Mouse (Mus musculus) kidney, postnatal 0 days (tissue): Measurements from ENCODE around the gene Ghdc. TPM values are rescaled to one million over a fixed set of nuclear protein-coding genes. Genes with fewer than 3 reads are reported as not detected.

Source experiments
- ATAC-seq: fragments of 200-750 bp; cut with Nextera tagmentation; replicated peaks from 2 replicates; pipeline ENCODE4 v1.8.0; 2017; ENCODE audit warnings: low read depth, moderate number of reproducible peaks, moderate TSS enrichment, moderate library complexity; ENCODE audit not compliant: low FRiP score
- DNase-seq: peaks from one replicate; pipeline ENCODE4 v3.0.0-alpha.2; 2016; ENCODE audit warnings: low spot score
- H3K27ac ChIP-seq: fragments of 300-500 bp; sonication (generic); 2 replicates; pipeline ENCODE4 v1.5.1; 2014; ENCODE audit warnings: mild to moderate bottlenecking
- H3K27me3 ChIP-seq: fragments of 300-500 bp; sonication (generic); 2 replicates; pipeline ENCODE4 v1.6.1; 2014; ENCODE audit warnings: low read length, mixed read lengths; ENCODE audit not compliant: insufficient read depth
- H3K36me3 ChIP-seq: fragments of 300-500 bp; sonication (generic); 2 replicates; pipeline ENCODE4 v1.6.1; 2014; ENCODE audit warnings: low read length, mixed read lengths; ENCODE audit not compliant: insufficient read depth
- H3K4me1 ChIP-seq: fragments of 300-500 bp; sonication (generic); replicated peaks from 2 replicates; pipeline ENCODE4 v1.6.1; 2014; ENCODE audit warnings: antibody characterized with exemption, low read length, mixed read lengths; ENCODE audit not compliant: insufficient read depth
- H3K4me2 ChIP-seq: fragments of 300-500 bp; sonication (generic); 2 replicates; pipeline ENCODE4 v1.6.1; 2014; ENCODE audit warnings: mild to moderate bottlenecking, low read length, moderate library complexity, mixed read lengths
- H3K4me3 ChIP-seq: fragments of 300-500 bp; sonication (generic); replicated peaks from 2 replicates; pipeline ENCODE4 v1.5.1; 2014; ENCODE audit warnings: low read depth, low read length
- H3K9ac ChIP-seq: fragments of 300-500 bp; sonication (generic); 2 replicates; pipeline ENCODE4 v1.6.1; 2014; ENCODE audit warnings: low read depth, low read length
- H3K9me3 ChIP-seq: fragments of 300-500 bp; sonication (generic); replicated peaks from 2 replicates; pipeline ENCODE4 v1.6.1; 2016; ENCODE audit warnings: low read length, inconsistent platforms, mixed read lengths
- CTCF ChIP-seq: IDR thresholded peaks from 2 replicates; pipeline ENCODE4 v1.5.1; 2016; ENCODE audit warnings: antibody characterized with exemption, low read depth, mild to moderate bottlenecking, moderate library complexity
- WGBS: fragments of 180-500 bp; shearing (Covaris S2); extraction: QIAGEN DNeasy Blood & Tissue Kit; methylation state at CpG from one replicate; pipeline ENCODE4 v1.1.7; 2014; 5-methylcytosine and 5-hydroxymethylcytosine counted together
- polyA plus RNA-seq: library from polyadenylated mRNA; unstranded; fragments of >200 nt; fragmentation: Nextera tagmentation; extraction: Ambion mirVana; gene quantifications from 2 replicates; pipeline ENCODE4 v1.2.1, GENCODE M21; 2015

The Ghdc gene
- polyA plus RNA-seq, 1 experiment from 2014 or later = 4.8 TPM

GRCm38 (mm10) chr11:100754021-100754692 lies 16.6 kb downstream of the Ghdc start:
- Histone ChIP-seq H3K9ac (no peak overlapping the region), H3K4me1 (no peaks in the 10 kb centered on the region), H3K27me3 (0 out of 2 replicates have a peak, but pooled peaks cover 2% of the 10 kb centered on the region), H3K36me3 (no peaks in the 10 kb centered on the region), H3K4me2 (no peak overlapping the region), H3K4me3 (no peak overlapping the region), H3K27ac (no peak overlapping the region), H3K9me3 (no peaks in the 10 kb centered on the region)
- ATAC-seq (no peak), DNase-seq (no peak)
- TF ChIP-seq CTCF = no peak
- 80% methylated on average over 10 of the region's 12 CpGs for WGBS

GRCm38 (mm10) chr11:100752294-100752693 lies 18.5 kb downstream of the Ghdc start:
- Histone ChIP-seq H3K27me3 (no peaks in the 10 kb centered on the region), H3K4me1 (no peaks in the 10 kb centered on the region), H3K9ac (no peak overlapping the region), H3K27ac (no peak overlapping the region), H3K36me3 (no peaks in the 10 kb centered on the region), H3K4me2 (no peak overlapping the region), H3K4me3 (no peak overlapping the region), H3K9me3 (no peaks in the 10 kb centered on the region)
- no peak for ATAC-seq
- no peak for DNase-seq
- WGBS = 23% methylated on average over 10 of the region's 10 CpGs
- TF ChIP-seq CTCF = no peak

- DNase-seq (no peak), ATAC-seq (no peak)
- WGBS = 90% methylated on average over 16 of the region's 16 CpGs
- Histone ChIP-seq H3K27me3 (no peaks in the 10 kb centered on the region), H3K4me3 (no peak overlapping the region), H3K9me3 (no peaks in the 10 kb centered on the region), H3K4me2 (no peak overlapping the region), H3K27ac (no peak overlapping the region), H3K4me1 (no peaks in the 10 kb centered on the region), H3K9ac (no peak overlapping the region), H3K36me3 (no peaks in the 10 kb centered on the region)
- TF ChIP-seq CTCF = no peak
These were observed 20.6 kb downstream of the Ghdc start for GRCm38 (mm10) chr11:100750127-100750526.

GRCm38 (mm10) chr11:100749469-100749868 lies 21.3 kb downstream of the Ghdc start:
- Histone ChIP-seq H3K27me3 (no peaks in the 10 kb centered on the region), H3K27ac (no peak overlapping the region), H3K9ac (no peak overlapping the region), H3K4me3 (no peak overlapping the region), H3K9me3 (no peaks in the 10 kb centered on the region), H3K36me3 (no peaks in the 10 kb centered on the region), H3K4me2 (no peak overlapping the region), H3K4me1 (no peaks in the 10 kb centered on the region)
- 39% methylated on average over 25 of the region's 25 CpGs for WGBS
- DNase-seq (no peak), ATAC-seq (no peak)
- TF ChIP-seq CTCF = no peak

- Histone ChIP-seq H3K9ac (no peak overlapping the region), H3K27ac (no peak overlapping the region), H3K27me3 (no peaks in the 10 kb centered on the region), H3K4me2 (no peak overlapping the region), H3K9me3 (no peaks in the 10 kb centered on the region), H3K4me3 (no peak overlapping the region), H3K4me1 (no peaks in the 10 kb centered on the region), H3K36me3 (no peaks in the 10 kb centered on the region)
- DNase-seq (no peak), ATAC-seq (no peak)
- 66% methylated on average over 4 of the region's 4 CpGs for WGBS
- TF ChIP-seq CTCF = no peak
These were observed 22.1 kb downstream of the Ghdc start for GRCm38 (mm10) chr11:100748620-100749019.

GRCm38 (mm10) chr11:100747114-100747513 lies 23.6 kb downstream of the Ghdc start:
- no peak for TF ChIP-seq CTCF
- no peak for ATAC-seq
- Histone ChIP-seq H3K4me2 (no peak overlapping the region), H3K27ac (no peak overlapping the region), H3K36me3 (no peaks in the 10 kb centered on the region), H3K4me3 (no peak overlapping the region), H3K9me3 (no peaks in the 10 kb centered on the region), H3K27me3 (no peaks in the 10 kb centered on the region), H3K4me1 (no peaks in the 10 kb centered on the region), H3K9ac (no peak overlapping the region)
- no peak for DNase-seq
- WGBS = 55% methylated on average over 5 of the region's 5 CpGs

GRCm38 (mm10) chr11:100746546-100746945 lies 24.2 kb downstream of the Ghdc start:
- H3K9me3 ChIP-seq = no peaks in the 10 kb centered on the region
- no peak for DNase-seq
- no peak overlapping the region for H3K4me3 ChIP-seq
- WGBS = 75% methylated on average over 10 of the region's 10 CpGs
- TF ChIP-seq CTCF = no peak
- H3K36me3 ChIP-seq = no peaks in the 10 kb centered on the region
- no peak for ATAC-seq
- no peaks in the 10 kb centered on the region for H3K27me3 ChIP-seq
- H3K27ac ChIP-seq = no peak overlapping the region
- H3K4me2 ChIP-seq = no peak overlapping the region
- no peak overlapping the region for H3K9ac ChIP-seq
- H3K4me1 ChIP-seq = no peaks in the 10 kb centered on the region
